Mouse (Mus musculus) thymus, adult 2 months (tissue): ENCODE results near the gene Megf11.

Experiments used
- CTCF ChIP-seq: fragments of 200-500 bp; IDR thresholded peaks from 2 replicates; pipeline ENCODE4 v1.5.1; 2012; ENCODE audit warnings: mild to moderate bottlenecking, control low read depth, low read length, moderate library complexity, borderline replicate concordance; ENCODE audit not compliant: control insufficient read depth, poor library complexity, insufficient read depth; ENCODE audit errors: extremely low read depth
- POLR2A ChIP-seq: fragments of 200-500 bp; IDR thresholded peaks from 2 replicates; pipeline ENCODE4 v1.6.1; 2012; ENCODE audit warnings: mild to moderate bottlenecking, low read length, control low read depth, moderate library complexity; ENCODE audit not compliant: control insufficient read depth, poor library complexity, insufficient read depth; ENCODE audit errors: extremely low read depth

- TF ChIP-seq CTCF, result no peak
- no peak for TF ChIP-seq POLR2A
These were observed 152.4 kb downstream of the Megf11 start for GRCm38 (mm10) chr9:64537821-64538220.
